Mouse (Mus musculus) bone marrow macrophage, adult 2 months (primary cell): ENCODE measurements around the gene Sfxn4.

Experiments
- CTCF ChIP-seq: IDR thresholded peaks from 2 replicates; pipeline ENCODE4 v1.5.1; 2012; ENCODE audit warnings: low read depth, mild to moderate bottlenecking, low read length, moderate library complexity
- POLR2A ChIP-seq: IDR thresholded peaks from 2 replicates; pipeline ENCODE4 v1.6.1; 2012; ENCODE audit warnings: mild to moderate bottlenecking, low read depth, low read length, borderline replicate concordance

DNA sequence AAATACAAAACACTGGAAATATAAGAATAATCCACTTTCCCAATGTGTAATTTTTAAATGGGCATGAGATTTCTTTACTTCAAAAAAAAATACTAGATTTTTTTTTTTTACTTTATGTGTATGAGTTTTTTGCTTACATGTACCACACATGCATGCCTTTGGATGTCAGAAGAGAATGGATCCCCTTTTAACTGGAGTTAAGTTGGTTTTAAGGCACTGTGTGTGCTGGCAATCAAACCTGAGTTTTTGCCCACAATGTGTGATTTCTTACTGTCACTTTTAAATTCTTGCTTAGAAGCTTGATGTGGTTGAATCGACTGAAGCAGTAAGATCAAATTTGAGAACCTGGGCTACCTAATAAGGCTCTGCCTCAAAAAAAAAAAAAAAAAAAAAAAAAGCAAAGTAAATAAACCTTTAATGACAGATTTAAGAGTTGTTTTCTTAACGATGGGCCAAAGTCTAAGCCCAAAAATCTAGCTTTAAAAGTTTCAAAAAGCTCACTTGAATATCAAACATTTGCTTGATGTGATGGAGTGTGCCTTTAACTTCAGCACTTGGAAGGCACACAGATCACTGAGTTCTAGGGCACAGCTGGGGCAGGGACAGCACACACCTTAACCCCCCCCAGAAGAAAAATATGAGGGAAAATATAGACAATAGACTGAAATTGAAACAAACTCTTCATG lies 73.7 kb downstream of the Sfxn4 start:
- TF ChIP-seq CTCF = no peak
- TF ChIP-seq POLR2A = no peak
